Mouse (Mus musculus): ENCODE measurements around the gene Gss.

GRCm38 (mm10) chr2:155590876-155591275 lies 1.7 kb downstream of the Gss start:
- TF ChIP-seq CTCF (IDR thresholded peaks at IDR 0.05): no peak
- TF ChIP-seq EP300 (IDR thresholded peaks at IDR 0.05; ENCODE audit: insufficient read depth, low read depth, low read length): no peak
- TF ChIP-seq POLR2A (IDR thresholded peaks at IDR 0.05; ENCODE audit: insufficient read depth, low read depth, low read length): no peak
